ENCODE assay signal across 18 mouse cellular contexts in genomic region chr19:34627496-34627895, GRCm38 (mm10). TPM values are rescaled to one million over a fixed set of nuclear protein-coding genes. Genes with fewer than 3 reads are reported as not detected.
"Had no signal": no experiment of that assay in that cellular context is flagged by ENCODE, and none has a peak within 500 bp of the region (broad histone marks: within the 10 kb centered on the region; RNA-seq: fewer than 3 reads in every experiment).

No protein-coding gene starts in this region.

- H3K27ac ChIP-seq: neural tube, embryonic 13.5 days; neural tube, embryonic 15.5 days; stomach, embryonic 15.5 days; stomach, postnatal 0 days had no signal

- H3K4me3 ChIP-seq: neural tube, embryonic 13.5 days; neural tube, embryonic 15.5 days; stomach, embryonic 15.5 days had no signal

- H3K36me3 ChIP-seq: neural tube, embryonic 13.5 days; neural tube, embryonic 15.5 days; stomach, embryonic 15.5 days had no signal

- H3K4me2 ChIP-seq: neural tube, embryonic 13.5 days; neural tube, embryonic 15.5 days; stomach, embryonic 15.5 days had no signal

- DNase-seq: retina, postnatal 1 day; right cerebral cortex, adult 18-20 months; right cerebral cortex, postnatal 14 days; right cerebral cortex, postnatal 25 days; right cerebral cortex, postnatal 4 days; spleen, adult 18-20 months; thymus, adult 18-20 months; thymus, adult 2 months; thymus, postnatal 14 days; thymus, postnatal 25 days; thymus, postnatal 36 days; thymus, postnatal 4 days had no signal

- H3K4me1 ChIP-seq: neural tube, embryonic 13.5 days; neural tube, embryonic 15.5 days; stomach, embryonic 15.5 days had no signal

- H3K9me3 ChIP-seq: neural tube, embryonic 13.5 days; neural tube, embryonic 15.5 days; stomach, embryonic 15.5 days had no signal

- H3K27me3 ChIP-seq: neural tube, embryonic 13.5 days; neural tube, embryonic 15.5 days; stomach, embryonic 15.5 days had no signal

- H3K9ac ChIP-seq: neural tube, embryonic 13.5 days; neural tube, embryonic 15.5 days; stomach, embryonic 15.5 days had no signal

RNA-seq across cellular contexts. Expression of gene Ifit1bl2, which starts 13.0 kb away (rescaled TPM):
- polyA plus RNA-seq: stomach, embryonic 14.5 days; testis, adult 2 months had no signal

RNA-seq across cellular contexts. Expression of gene Ifit3b, which starts 19.7 kb away (rescaled TPM):
- polyA plus RNA-seq: stomach, embryonic 14.5 days had no signal

RNA-seq across cellular contexts. Expression of gene Ifit1bl1, which starts 25.7 kb away (rescaled TPM):
- polyA plus RNA-seq: stomach, embryonic 14.5 days; testis, adult 2 months had no signal
